Mouse (Mus musculus): Measurements from ENCODE around the gene H6pd.
"Not testable (repeated sequence)": the region's sequence is repeated elsewhere in the genome, so short reads cannot be mapped to it uniquely, and the experiment has no call there.

H6pd gene

GRCm38 (mm10) chr4:150008853-150009586 lies at the start of gene H6pd:
Gene H6pd (minus strand): TSS chr4:150009023.
- peak; percentile 76 for DNase-seq (ENCODE audit: low spot score)

- no peak for DNase-seq (ENCODE audit: low spot score)
These were observed 48.9 kb upstream of the H6pd start for GRCm38 (mm10) chr4:150057722-150058121.

GRCm38 (mm10) chr4:150056171-150056570 lies 47.3 kb upstream of the H6pd start:
- no peak for DNase-seq (ENCODE audit: low spot score)

- no peak for DNase-seq (ENCODE audit: low spot score)
These were observed 43.6 kb upstream of the H6pd start for GRCm38 (mm10) chr4:150052380-150052779.

- DNase-seq (ENCODE audit: low spot score), result no peak
These were observed 42.7 kb upstream of the H6pd start for GRCm38 (mm10) chr4:150051514-150051913.

- no peak for DNase-seq (ENCODE audit: low spot score)
These were observed 40.9 kb upstream of the H6pd start for GRCm38 (mm10) chr4:150049564-150050226.

- DNase-seq (ENCODE audit: low spot score), result no peak
These were observed 40.3 kb upstream of the H6pd start for GRCm38 (mm10) chr4:150049157-150049513.

GRCm38 (mm10) chr4:150048478-150049156 lies 39.8 kb upstream of the H6pd start:
- no peak for DNase-seq (ENCODE audit: low spot score)

- DNase-seq (ENCODE audit: low spot score), result no peak
These were observed 39.2 kb upstream of the H6pd start for GRCm38 (mm10) chr4:150048038-150048437.

GRCm38 (mm10) chr4:150043591-150043990 lies 34.8 kb upstream of the H6pd start:
- no peak for DNase-seq (ENCODE audit: low spot score)

- no peak for DNase-seq (ENCODE audit: low spot score)
These were observed 32.7 kb upstream of the H6pd start for GRCm38 (mm10) chr4:150041346-150042110.

- DNase-seq (ENCODE audit: low spot score), result not testable (repeated sequence)
These were observed 32.0 kb upstream of the H6pd start for GRCm38 (mm10) chr4:150040856-150041255.

GRCm38 (mm10) chr4:150040003-150040581 lies 31.3 kb upstream of the H6pd start:
- no peak for DNase-seq (ENCODE audit: low spot score)

GRCm38 (mm10) chr4:150038533-150038932 lies 29.7 kb upstream of the H6pd start:
- no peak for DNase-seq (ENCODE audit: low spot score)

GRCm38 (mm10) chr4:150036094-150036493 lies 27.3 kb upstream of the H6pd start:
- no peak for DNase-seq (ENCODE audit: low spot score)

GRCm38 (mm10) chr4:150035280-150035679 lies 26.5 kb upstream of the H6pd start:
- DNase-seq (ENCODE audit: low spot score), result peak; percentile 58

GRCm38 (mm10) chr4:150033261-150033671 lies 24.4 kb upstream of the H6pd start:
- no peak for DNase-seq (ENCODE audit: low spot score)

- no peak for DNase-seq (ENCODE audit: low spot score)
These were observed 22.5 kb upstream of the H6pd start for GRCm38 (mm10) chr4:150031234-150031890.

GRCm38 (mm10) chr4:150030449-150031233 lies 21.8 kb upstream of the H6pd start:
- DNase-seq (ENCODE audit: low spot score), result no peak

GRCm38 (mm10) chr4:150029885-150030284 lies 21.1 kb upstream of the H6pd start:
- DNase-seq (ENCODE audit: low spot score), result no peak

GRCm38 (mm10) chr4:150023518-150023917 lies 14.7 kb upstream of the H6pd start:
- DNase-seq (ENCODE audit: low spot score), result no peak
